Mouse (Mus musculus): ENCODE measurements at regions not wholly inside any gene's neighbourhood (a gene's known extent, or its start where the extent isn't known, plus 50 kb on each side); places are given as distances from the start of the nearest gene placed in this dataset.

GRCm38 (mm10) chr5:64749415-64750166 is 53.6 kb upstream of the Klf3 start:
- no peak for TF ChIP-seq CTCF (IDR thresholded peaks at IDR 0.05; ENCODE audit: borderline replicate concordance, control insufficient read depth, extremely low read depth, insufficient read depth, low read length, poor library complexity)
- TF ChIP-seq POLR2A (IDR thresholded peaks at IDR 0.05; ENCODE audit: control insufficient read depth, extremely low read depth, insufficient read depth, low read length, poor library complexity): no peak
- 87% methylated on average over 14 of the region's 14 CpGs for WGBS
- H3K4me1 ChIP-seq (replicated peaks; ENCODE audit: control insufficient read depth, insufficient read depth, low read length): peaks cover 7% of the 10 kb centered on the region
- no peaks in the 10 kb centered on the region for H3K36me3 ChIP-seq (ENCODE audit: control insufficient read depth, insufficient read depth, low read length)
- no peaks in the 10 kb centered on the region for H3K27me3 ChIP-seq (ENCODE audit: control insufficient read depth, insufficient read depth, low read length)
- H3K27ac ChIP-seq (ENCODE audit: control insufficient read depth, insufficient read depth, low read length): no peak overlapping the region
- H3K4me3 ChIP-seq (ENCODE audit: control insufficient read depth, insufficient read depth, low read length): no peak overlapping the region
- no peak for DNase-seq

GRCm38 (mm10) chr5:64750406-64750805 is 52.8 kb upstream of the Klf3 start:
- WGBS: 95% methylated on average over 3 of the region's 3 CpGs
- H3K36me3 ChIP-seq (ENCODE audit: control insufficient read depth, insufficient read depth, low read length): no peaks in the 10 kb centered on the region
- H3K4me3 ChIP-seq (ENCODE audit: control insufficient read depth, insufficient read depth, low read length): no peak overlapping the region
- no peaks in the 10 kb centered on the region for H3K27me3 ChIP-seq (ENCODE audit: control insufficient read depth, insufficient read depth, low read length)
- DNase-seq: no peak
- peaks cover 7% of the 10 kb centered on the region for H3K4me1 ChIP-seq (replicated peaks; ENCODE audit: control insufficient read depth, insufficient read depth, low read length)
- no peak overlapping the region for H3K27ac ChIP-seq (ENCODE audit: control insufficient read depth, insufficient read depth, low read length)
- TF ChIP-seq POLR2A (IDR thresholded peaks at IDR 0.05; ENCODE audit: control insufficient read depth, extremely low read depth, insufficient read depth, low read length, poor library complexity) (no peak), CTCF (IDR thresholded peaks at IDR 0.05; ENCODE audit: borderline replicate concordance, control insufficient read depth, extremely low read depth, insufficient read depth, low read length, poor library complexity) (no peak)

- no peaks in the 10 kb centered on the region for H3K36me3 ChIP-seq (ENCODE audit: control insufficient read depth, insufficient read depth, low read length)
- DNase-seq: no peak
- no peaks in the 10 kb centered on the region for H3K27me3 ChIP-seq (ENCODE audit: control insufficient read depth, insufficient read depth, low read length)
- no peak overlapping the region for H3K4me3 ChIP-seq (ENCODE audit: control insufficient read depth, insufficient read depth, low read length)
- TF ChIP-seq POLR2A (IDR thresholded peaks at IDR 0.05; ENCODE audit: control insufficient read depth, extremely low read depth, insufficient read depth, low read length, poor library complexity) (no peak), CTCF (IDR thresholded peaks at IDR 0.05; ENCODE audit: borderline replicate concordance, control insufficient read depth, extremely low read depth, insufficient read depth, low read length, poor library complexity) (no peak)
- H3K4me1 ChIP-seq (replicated peaks; ENCODE audit: control insufficient read depth, insufficient read depth, low read length): peaks cover 7% of the 10 kb centered on the region
- no peak overlapping the region for H3K27ac ChIP-seq (ENCODE audit: control insufficient read depth, insufficient read depth, low read length)
- 74% methylated on average over 7 of the region's 7 CpGs for WGBS
These were observed 52.1 kb upstream of the Klf3 start for GRCm38 (mm10) chr5:64750976-64751656.

GRCm38 (mm10) chr5:64753142-64753750 is 49.9 kb upstream of the Klf3 start:
- Histone ChIP-seq H3K36me3 (ENCODE audit: control insufficient read depth, insufficient read depth, low read length) (no peaks in the 10 kb centered on the region), H3K27ac (ENCODE audit: control insufficient read depth, insufficient read depth, low read length) (no peak overlapping the region), H3K27me3 (ENCODE audit: control insufficient read depth, insufficient read depth, low read length) (no peaks in the 10 kb centered on the region), H3K4me3 (ENCODE audit: control insufficient read depth, insufficient read depth, low read length) (no peak overlapping the region), H3K4me1 (replicated peaks; ENCODE audit: control insufficient read depth, insufficient read depth, low read length) (0 out of 2 replicates have a peak, but pooled peaks cover 3% of the 10 kb centered on the region)
- 93% methylated on average over 7 of the region's 7 CpGs for WGBS
- TF ChIP-seq CTCF (IDR thresholded peaks at IDR 0.05; ENCODE audit: borderline replicate concordance, control insufficient read depth, extremely low read depth, insufficient read depth, low read length, poor library complexity) (no peak), POLR2A (IDR thresholded peaks at IDR 0.05; ENCODE audit: control insufficient read depth, extremely low read depth, insufficient read depth, low read length, poor library complexity) (no peak)
- no peak for DNase-seq

Data from thymus, adult 2 months (tissue).